Mouse (Mus musculus): ENCODE measurements at regions not wholly inside any gene's neighbourhood (a gene's known extent, or its start where the extent isn't known, plus 50 kb on each side); places are given as distances from the start of the nearest gene placed in this dataset.
"Not testable (repeated sequence)": the region's sequence is repeated elsewhere in the genome, so short reads cannot be mapped to it uniquely, and the experiment has no call there.

DNA sequence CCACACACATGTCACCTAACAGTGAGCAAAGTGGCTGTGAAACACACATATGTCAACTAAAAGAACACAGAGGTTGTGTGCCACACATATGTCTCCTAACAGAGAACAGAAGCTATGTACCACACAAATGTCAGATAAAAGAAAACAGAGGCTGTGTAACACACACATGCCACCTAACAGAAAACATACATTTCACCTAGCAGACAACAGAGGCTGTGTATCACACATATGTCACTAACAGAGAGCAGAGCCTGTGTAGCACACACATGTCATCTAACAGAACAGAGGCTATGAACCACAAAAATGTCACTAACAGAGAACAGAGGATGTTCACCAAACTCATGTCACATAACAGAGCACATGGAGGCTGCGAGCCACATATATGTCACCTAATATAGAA, 103.6 kb upstream of the Thrb start:
- no peak for DNase-seq (ENCODE audit: inconsistent ontology term)

DNA sequence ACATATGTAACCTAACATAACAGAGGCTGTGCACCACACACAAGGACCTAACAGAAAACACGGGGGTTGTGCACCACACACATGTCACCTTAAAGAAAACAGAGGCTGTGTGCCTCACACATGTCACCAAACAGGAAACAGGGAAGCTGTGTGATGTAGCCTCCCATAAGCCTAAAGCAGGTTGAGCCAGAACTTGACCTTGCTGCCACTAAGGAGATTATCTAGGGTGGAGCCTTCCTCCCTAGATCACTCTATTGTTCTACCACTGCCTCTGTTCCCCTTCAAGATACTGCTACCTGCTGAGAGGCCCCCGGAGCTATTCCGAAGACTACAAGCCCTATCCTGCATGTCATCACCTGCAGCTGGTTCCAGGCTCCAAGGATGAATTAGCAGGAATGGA, 100.1 kb upstream of the Thrb start:
- not testable (repeated sequence) for DNase-seq (ENCODE audit: inconsistent ontology term)

DNA sequence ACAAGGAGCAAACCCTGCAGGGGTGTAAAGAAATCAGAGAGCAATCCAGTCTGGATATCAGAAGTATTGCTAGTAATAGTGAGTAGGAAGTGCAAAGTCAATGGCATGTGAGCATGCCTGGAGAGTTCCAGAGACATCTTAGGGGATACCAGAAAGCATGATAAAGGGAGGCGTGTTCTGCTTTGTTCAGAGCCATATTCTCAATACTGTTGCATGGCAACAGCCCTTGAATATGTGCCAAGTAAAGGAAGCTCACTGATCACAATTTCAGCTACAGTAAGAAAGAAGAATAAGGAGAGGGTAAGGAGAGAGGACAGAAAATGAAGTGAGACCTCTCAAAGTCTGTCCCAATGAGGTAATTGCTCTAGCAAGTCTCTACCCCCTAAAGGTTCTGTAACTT, 92.1 kb upstream of the Thrb start:
- DNase-seq (ENCODE audit: inconsistent ontology term), result no peak

DNA sequence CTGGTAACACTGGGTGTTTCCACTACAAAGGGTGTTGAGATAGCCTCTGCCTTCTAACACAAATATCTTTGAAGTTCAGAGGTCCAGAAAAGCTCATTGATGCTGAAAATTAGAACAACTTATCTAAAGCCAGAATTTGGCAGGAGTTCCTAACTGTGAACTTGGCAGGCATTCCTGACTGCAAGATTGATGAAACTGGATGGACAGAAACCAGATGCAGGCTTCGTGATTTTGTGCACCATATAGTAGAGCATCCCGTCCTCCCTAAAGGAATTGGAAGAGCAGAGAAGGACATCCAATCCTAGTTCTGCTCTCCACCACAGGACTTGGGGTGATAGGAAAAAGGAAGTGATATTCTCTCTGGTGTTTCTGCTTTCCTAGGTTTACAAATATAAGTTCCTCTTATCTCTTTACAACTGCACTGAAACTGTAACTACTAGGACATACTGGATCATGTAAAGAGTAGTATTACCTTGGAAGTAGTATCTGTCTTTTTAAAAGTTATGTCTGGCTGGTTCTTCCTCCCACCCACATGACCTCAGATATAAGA, 90.9 kb upstream of the Thrb start:
- DNase-seq (ENCODE audit: inconsistent ontology term), result peak; percentile 22

DNA sequence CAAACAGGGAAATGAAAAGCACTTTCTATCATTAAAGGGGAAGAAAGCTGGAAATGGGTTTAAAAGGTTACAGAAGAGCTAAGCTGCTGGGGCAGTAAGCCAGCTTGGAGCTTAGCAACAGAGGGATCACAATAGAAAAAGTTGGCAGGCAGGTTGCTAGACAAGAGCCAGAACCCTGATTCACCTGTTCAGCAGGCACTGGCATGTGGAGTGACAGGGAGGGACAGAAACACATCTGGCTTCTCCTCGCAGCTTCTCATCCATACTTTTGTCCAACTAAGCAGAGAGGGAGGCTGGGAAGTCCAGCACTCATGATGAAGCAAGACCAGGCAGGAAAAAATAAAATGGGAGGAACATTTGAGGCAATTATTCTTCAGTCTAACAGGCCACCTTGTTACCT, 81.3 kb upstream of the Thrb start:
- DNase-seq (ENCODE audit: inconsistent ontology term), result no peak

DNA sequence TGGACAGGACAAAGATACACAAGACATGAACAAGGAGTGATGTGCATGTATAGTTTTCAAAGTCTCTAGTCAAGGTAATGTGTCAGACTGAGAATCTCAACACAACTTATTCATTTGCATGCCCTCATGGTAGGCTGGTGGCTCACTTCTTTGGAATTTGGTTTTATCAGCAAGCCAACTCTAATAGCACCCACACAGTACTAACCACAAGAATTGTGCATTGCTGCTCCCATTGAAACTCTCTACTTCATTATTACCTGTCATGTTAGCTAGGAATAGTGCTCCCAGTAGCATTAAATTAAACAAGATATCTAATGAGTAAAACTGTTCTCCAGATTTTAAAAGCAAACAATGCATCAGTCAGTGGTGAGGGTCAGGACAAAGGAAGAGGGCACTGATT, 70.5 kb upstream of the Thrb start:
- DNase-seq (ENCODE audit: inconsistent ontology term), result peak; percentile 93

DNA sequence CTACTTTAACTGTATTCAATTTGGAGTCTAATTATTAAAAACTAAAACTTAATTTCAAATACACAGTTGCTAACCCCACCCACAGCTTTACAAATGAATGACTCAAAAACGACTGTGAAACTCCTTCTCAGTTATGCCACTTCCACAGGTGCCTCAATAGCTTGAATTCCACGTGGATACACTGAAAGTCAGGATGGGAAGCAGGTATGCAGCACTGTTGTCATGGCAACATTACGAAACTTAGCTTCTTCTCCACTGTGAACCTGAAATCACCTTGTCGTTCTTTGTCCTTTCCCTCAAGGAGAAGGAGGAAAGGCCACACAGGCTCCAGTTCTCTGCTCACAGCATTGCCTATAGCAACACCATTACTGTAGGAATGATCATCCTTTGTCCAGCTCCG, 60.5 kb upstream of the Thrb start:
- DNase-seq (ENCODE audit: inconsistent ontology term), result no peak

DNA sequence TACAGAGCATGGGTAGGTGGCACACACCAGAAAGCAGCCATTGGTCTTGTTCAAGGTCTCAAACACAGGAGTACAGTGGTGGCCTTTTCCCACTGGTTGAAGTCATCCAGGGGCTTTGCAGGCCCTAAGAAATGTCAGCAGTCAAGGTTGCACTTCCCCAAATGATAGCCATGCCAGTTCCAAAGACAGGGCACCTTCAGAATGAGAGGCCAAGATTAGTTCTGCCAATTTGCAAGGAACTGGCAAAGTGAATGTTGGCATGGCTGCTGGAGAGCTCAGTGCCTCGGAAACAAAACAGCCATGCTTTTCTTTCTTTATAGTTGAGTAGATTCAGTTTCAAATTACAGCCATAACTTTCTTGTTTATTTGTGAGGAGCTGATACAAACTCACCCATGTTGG, 57.7 kb upstream of the Thrb start:
- DNase-seq (ENCODE audit: inconsistent ontology term), result no peak

DNA sequence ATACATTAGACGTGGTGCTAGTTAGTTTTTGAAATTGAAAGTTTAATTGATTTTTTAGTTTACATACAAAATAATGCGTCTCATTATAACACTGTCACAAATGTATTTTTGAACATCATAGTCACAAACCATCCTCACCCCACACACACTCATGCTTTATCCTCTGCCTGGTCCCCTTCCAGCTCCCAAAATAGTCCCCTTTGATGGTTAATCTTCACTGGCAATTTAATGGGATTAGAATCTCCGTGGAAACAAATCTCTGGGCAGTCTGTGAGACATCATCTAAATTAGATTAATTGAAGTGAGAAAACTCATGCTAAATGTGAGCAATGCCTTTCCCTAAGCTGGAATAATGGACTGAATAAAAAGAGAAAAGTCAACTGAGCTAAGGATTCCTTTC, 54.0 kb upstream of the Thrb start:
- no peak for DNase-seq (ENCODE audit: inconsistent ontology term)

DNA sequence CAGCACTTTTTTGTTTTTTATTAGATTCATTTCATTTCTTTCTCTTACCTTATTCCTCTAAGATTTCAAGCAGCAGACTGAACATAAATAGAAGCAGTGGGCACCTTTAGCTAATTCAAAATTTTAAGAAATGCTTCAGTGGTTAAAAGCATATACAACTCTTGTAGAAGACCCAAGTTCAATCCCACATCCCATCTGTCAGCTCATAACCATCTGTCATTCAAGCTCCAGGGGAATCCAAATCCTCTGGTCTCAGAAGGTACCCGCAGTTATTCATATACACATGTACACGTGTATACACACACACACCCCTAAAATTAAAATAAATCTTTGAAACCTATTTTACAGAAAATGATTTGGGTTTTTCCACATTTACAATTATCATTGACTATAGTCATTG, 52.9 kb upstream of the Thrb start:
- no peak for DNase-seq (ENCODE audit: inconsistent ontology term)

Measured in Muller cell, postnatal 12 days (primary cell).